Mouse (Mus musculus) liver, embryonic 11.5 days (tissue): ENCODE results near the gene Rab35. TPM values are rescaled to one million over a fixed set of nuclear protein-coding genes. Genes with fewer than 3 reads are reported as not detected.

ENCODE experiments used
- ATAC-seq: fragments of 200-750 bp; cut with Nextera tagmentation; replicated peaks from 2 replicates; pipeline ENCODE4 v1.8.0; 2017; ENCODE audit warnings: moderate number of reproducible peaks, mild to moderate bottlenecking, moderate TSS enrichment, moderate library complexity; ENCODE audit not compliant: low FRiP score
- DNase-seq: peaks from one replicate; pipeline ENCODE4 v3.0.0-alpha.2; 2017; ENCODE audit warnings: low spot score
- H3K27ac ChIP-seq: fragments of 300-500 bp; sonication (generic); 2 replicates; pipeline ENCODE4 v1.5.1; 2014; ENCODE audit warnings: mild to moderate bottlenecking, low read depth, low read length, control low read depth
- H3K27me3 ChIP-seq: fragments of 300-500 bp; sonication (generic); replicated peaks from 2 replicates; pipeline ENCODE4 v1.6.1; 2014; ENCODE audit warnings: low read length, mixed read lengths; ENCODE audit not compliant: control insufficient read depth, insufficient read depth
- H3K36me3 ChIP-seq: fragments of 300-500 bp; sonication (generic); 2 replicates; pipeline ENCODE4 v1.6.1; 2014; ENCODE audit warnings: mild to moderate bottlenecking, low read length, moderate library complexity, mixed read lengths; ENCODE audit not compliant: control insufficient read depth, insufficient read depth
- H3K4me1 ChIP-seq: fragments of 300-500 bp; sonication (generic); replicated peaks from 2 replicates; pipeline ENCODE4 v1.6.1; 2014; ENCODE audit warnings: low read length, mixed read lengths; ENCODE audit not compliant: control insufficient read depth, insufficient read depth
- H3K4me2 ChIP-seq: fragments of 300-500 bp; sonication (generic); 2 replicates; pipeline ENCODE4 v1.6.1; 2014; ENCODE audit warnings: mild to moderate bottlenecking, control low read depth, moderate library complexity
- H3K4me3 ChIP-seq: fragments of 300-500 bp; sonication (generic); 2 replicates; pipeline ENCODE4 v1.5.1; 2014; ENCODE audit warnings: low read depth, low read length, control low read depth
- H3K9ac ChIP-seq: fragments of 300-500 bp; sonication (generic); 2 replicates; pipeline ENCODE4 v1.6.1; 2014; ENCODE audit warnings: low read depth, low read length, control low read depth
- H3K9me3 ChIP-seq: fragments of 300-500 bp; sonication (generic); 2 replicates; pipeline ENCODE4 v1.6.1; 2016; ENCODE audit warnings: low read length, inconsistent platforms, mixed read lengths; ENCODE audit not compliant: control insufficient read depth
- WGBS: fragments of 180-500 bp; shearing (Covaris S2); extraction: QIAGEN DNeasy Blood & Tissue Kit; methylation state at CpG from one replicate; pipeline ENCODE4 v1.1.7; 2014; 5-methylcytosine and 5-hydroxymethylcytosine counted together
- polyA plus RNA-seq: library from polyadenylated mRNA; unstranded; fragments of >200 nt; fragmentation: Nextera tagmentation; extraction: Ambion mirVana; gene quantifications from 2 replicates; pipeline ENCODE4 v1.2.1, GENCODE M21; 2014

Gene Rab35
- polyA plus RNA-seq, 1 experiment from 2014 or later: 22.5 TPM

- DNase-seq (no peak), ATAC-seq (no peak)
- H3K36me3 ChIP-seq: 0 out of 2 replicates have a peak, but pooled peaks cover 3% of the 10 kb centered on the region
- H3K9me3 ChIP-seq: no peaks in the 10 kb centered on the region
- peak overlapping the region; percentile 90 for H3K4me2 ChIP-seq
- H3K9ac ChIP-seq: peak overlapping the region; percentile 94
- H3K4me3 ChIP-seq: peak overlapping the region; percentile 99
- peaks cover 48% of the 10 kb centered on the region for H3K4me1 ChIP-seq
- H3K27me3 ChIP-seq: no peaks in the 10 kb centered on the region
- whole genome bisulfite sequencing: 45% methylated on average over 4 of the region's 4 CpGs
- H3K27ac ChIP-seq: peak overlapping the region; percentile 97; the same call in 1 of the 2 replicates
These were observed 1.4 kb downstream of the Rab35 start for GRCm38 (mm10) chr5:115633060-115633459.

DNA sequence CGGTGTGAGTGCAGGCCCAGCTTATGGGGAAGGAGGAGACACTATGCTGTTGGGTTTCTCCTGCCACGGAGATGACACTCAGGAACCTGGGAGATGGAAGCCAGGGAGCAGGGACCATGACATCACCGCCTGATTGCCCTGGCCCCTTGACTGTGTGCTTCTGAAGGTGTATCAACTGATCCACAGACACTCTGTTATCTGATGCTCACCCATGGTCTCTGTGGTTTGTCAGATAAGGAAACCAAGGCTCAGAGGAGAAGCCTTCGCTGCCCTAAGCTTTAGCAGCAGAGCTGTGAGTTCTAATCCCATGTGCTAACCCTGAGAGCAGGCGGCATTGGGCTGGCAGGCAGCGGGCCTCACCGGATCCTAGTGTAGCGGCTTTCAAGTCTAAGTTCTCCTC is 2.3 kb downstream of the Rab35 start:
- Histone ChIP-seq H3K4me3 (peak overlapping the region; percentile 99), H3K4me1 (peaks cover 42% of the 10 kb centered on the region), H3K27me3 (no peaks in the 10 kb centered on the region), H3K27ac (no peak overlapping the region), H3K9ac (peak overlapping the region; percentile 20; the same call in 1 of the 2 replicates), H3K9me3 (no peaks in the 10 kb centered on the region), H3K4me2 (peak overlapping the region; percentile 90), H3K36me3 (peaks cover 8% of the 10 kb centered on the region)
- DNase-seq (no peak), ATAC-seq (peak; percentile 56)
- 58% methylated on average over 8 of the region's 8 CpGs for WGBS

DNA sequence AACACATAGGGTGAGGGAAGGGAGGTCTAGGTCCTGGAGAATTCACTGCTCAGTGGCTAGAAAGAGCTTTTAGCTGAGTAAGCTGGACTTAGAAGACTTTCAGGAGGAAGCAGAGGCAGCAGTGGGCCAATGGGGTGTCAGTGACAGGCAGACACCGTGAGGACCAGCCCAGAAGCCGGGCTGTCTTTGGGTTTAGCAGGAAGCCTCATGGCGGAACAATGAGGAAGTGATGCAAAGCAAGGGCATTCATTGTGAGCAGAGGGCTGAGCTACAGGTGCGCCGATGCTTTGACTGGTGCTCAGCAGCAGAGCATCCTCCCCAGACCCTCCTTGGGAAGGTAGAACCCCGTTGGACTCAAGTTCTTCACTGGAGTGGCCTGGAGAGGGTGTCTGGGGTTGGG is 3.8 kb downstream of the Rab35 start:
- DNase-seq: no peak
- Histone ChIP-seq H3K27ac (no peak overlapping the region), H3K4me3 (no peak overlapping the region), H3K4me1 (peaks cover 37% of the 10 kb centered on the region), H3K9ac (peak overlapping the region; percentile 10; the same call in 1 of the 2 replicates), H3K36me3 (peaks cover 21% of the 10 kb centered on the region), H3K27me3 (no peaks in the 10 kb centered on the region), H3K4me2 (0 out of 2 replicates have a peak overlapping the region, but pooled peaks have one; percentile 10), H3K9me3 (no peaks in the 10 kb centered on the region)
- no peak for ATAC-seq
- WGBS: 62% methylated on average over 6 of the region's 6 CpGs

GRCm38 (mm10) chr5:115644192-115644591 is 12.5 kb downstream of the Rab35 start:
- Histone ChIP-seq H3K4me3 (no peak overlapping the region), H3K4me1 (no peaks in the 10 kb centered on the region), H3K9ac (no peak overlapping the region), H3K9me3 (no peaks in the 10 kb centered on the region), H3K27me3 (no peaks in the 10 kb centered on the region), H3K36me3 (peaks cover 58% of the 10 kb centered on the region), H3K27ac (no peak overlapping the region), H3K4me2 (no peak overlapping the region)
- WGBS: 87% methylated on average over 9 of the region's 9 CpGs
- DNase-seq (no peak), ATAC-seq (no peak)

GRCm38 (mm10) chr5:115648876-115649275 is 17.2 kb downstream of the Rab35 start:
- Histone ChIP-seq H3K27me3 (no peaks in the 10 kb centered on the region), H3K36me3 (peaks cover 24% of the 10 kb centered on the region), H3K27ac (no peak overlapping the region), H3K4me1 (peaks cover 4% of the 10 kb centered on the region), H3K9me3 (no peaks in the 10 kb centered on the region), H3K4me2 (no peak overlapping the region), H3K9ac (no peak overlapping the region), H3K4me3 (no peak overlapping the region)
- WGBS: 70% methylated on average over 3 of the region's 3 CpGs
- no peak for ATAC-seq
- DNase-seq: no peak

DNA sequence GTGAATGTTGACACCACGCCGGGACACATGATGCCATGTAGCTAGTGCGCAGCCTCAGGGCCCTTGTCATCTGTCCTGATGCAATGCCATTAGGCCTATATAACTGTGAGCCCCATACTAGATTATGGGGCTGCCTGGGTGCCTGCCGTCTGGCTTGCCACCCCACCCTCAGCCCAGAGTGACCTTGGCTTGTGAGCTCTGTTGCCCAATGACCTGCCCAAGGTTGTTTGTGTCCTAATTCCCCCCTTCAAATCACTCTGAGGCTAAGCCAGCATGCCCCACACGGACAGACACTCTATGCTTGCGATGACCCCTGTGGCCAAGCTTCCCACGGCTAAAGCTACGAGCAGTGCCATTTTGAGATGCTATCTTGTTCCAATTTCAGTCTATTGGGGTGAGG is 18.0 kb downstream of the Rab35 start:
- no peak for DNase-seq
- no peak for ATAC-seq
- H3K4me1 ChIP-seq: peaks cover 4% of the 10 kb centered on the region
- no peak overlapping the region for H3K4me3 ChIP-seq
- H3K36me3 ChIP-seq: peaks cover 18% of the 10 kb centered on the region
- no peak overlapping the region for H3K4me2 ChIP-seq
- no peak overlapping the region for H3K9ac ChIP-seq
- H3K27me3 ChIP-seq: no peaks in the 10 kb centered on the region
- no peaks in the 10 kb centered on the region for H3K9me3 ChIP-seq
- 86% methylated on average over 8 of the region's 8 CpGs for WGBS
- no peak overlapping the region for H3K27ac ChIP-seq

- ATAC-seq: no peak
These were observed 19.2 kb downstream of the Rab35 start for GRCm38 (mm10) chr5:115650885-115651284.

GRCm38 (mm10) chr5:115651821-115652220 is 20.1 kb downstream of the Rab35 start:
- H3K4me3 ChIP-seq: 0 out of 2 replicates have a peak overlapping the region, but pooled peaks have one; percentile 48
- no peaks in the 10 kb centered on the region for H3K27me3 ChIP-seq
- no peak overlapping the region for H3K9ac ChIP-seq
- peaks cover 4% of the 10 kb centered on the region for H3K4me1 ChIP-seq
- H3K4me2 ChIP-seq: peak overlapping the region; percentile 70
- H3K36me3 ChIP-seq: no peaks in the 10 kb centered on the region; the same call in 1 of the 2 replicates
- WGBS: 93% methylated on average over 10 of the region's 10 CpGs
- H3K27ac ChIP-seq: no peak overlapping the region
- ATAC-seq (no peak), DNase-seq (no peak)
- H3K9me3 ChIP-seq: no peaks in the 10 kb centered on the region

More at GRCm38 (mm10) chr5:115650885-115651284, 19.2 kb downstream of the Rab35 start:
- no peak overlapping the region for H3K27ac ChIP-seq
- H3K27me3 ChIP-seq: no peaks in the 10 kb centered on the region
- H3K9ac ChIP-seq: no peak overlapping the region
- H3K4me2 ChIP-seq: no peak overlapping the region
- WGBS: 94% methylated on average over 10 of the region's 10 CpGs
- H3K4me1 ChIP-seq: peaks cover 4% of the 10 kb centered on the region
- H3K36me3 ChIP-seq: peaks cover 7% of the 10 kb centered on the region
- no peak overlapping the region for H3K4me3 ChIP-seq
- DNase-seq: no peak
- no peaks in the 10 kb centered on the region for H3K9me3 ChIP-seq
